Mouse (Mus musculus) hindbrain, postnatal 0 days (tissue): ENCODE data around the gene Pcolce. TPM values are rescaled to one million over a fixed set of nuclear protein-coding genes. Genes with fewer than 3 reads are reported as not detected.
A peak's percentile ranks its signal among the peaks of the same experiment; 100 is the strongest.

Source experiments
- ATAC-seq: fragments of 200-750 bp; cut with Nextera tagmentation; 2 replicates; pipeline ENCODE4 v1.8.0; 2017; ENCODE audit warnings: mild to moderate bottlenecking, moderate TSS enrichment, moderate library complexity
- DNase-seq: peaks from one replicate; pipeline ENCODE4 v3.0.0-alpha.2; 2015; ENCODE audit warnings: low spot score
- H3K27ac ChIP-seq: fragments of 300-500 bp; sonication (generic); 2 replicates; pipeline ENCODE4 v1.5.1; 2014; ENCODE audit warnings: mild to moderate bottlenecking
- H3K27me3 ChIP-seq: fragments of 300-500 bp; sonication (generic); 2 replicates; pipeline ENCODE4 v1.6.1; 2014; ENCODE audit warnings: low read length, mixed read lengths; ENCODE audit not compliant: insufficient read depth
- H3K36me3 ChIP-seq: fragments of 300-500 bp; sonication (generic); 2 replicates; pipeline ENCODE4 v1.6.1; 2014; ENCODE audit warnings: low read length, mixed read lengths; ENCODE audit not compliant: insufficient read depth
- H3K4me1 ChIP-seq: fragments of 300-500 bp; sonication (generic); 2 replicates; pipeline ENCODE4 v1.6.1; 2014; ENCODE audit warnings: antibody characterized with exemption, low read length, mixed read lengths; ENCODE audit not compliant: insufficient read depth
- H3K4me2 ChIP-seq: fragments of 300-500 bp; sonication (generic); 2 replicates; pipeline ENCODE4 v1.6.1; 2014; ENCODE audit warnings: low read depth, mild to moderate bottlenecking, low read length, moderate library complexity, mixed read lengths
- H3K4me3 ChIP-seq: fragments of 300-500 bp; sonication (generic); 2 replicates; pipeline ENCODE4 v1.5.1; 2014; ENCODE audit warnings: low read length
- H3K9ac ChIP-seq: fragments of 300-500 bp; sonication (generic); replicated peaks from 2 replicates; pipeline ENCODE4 v1.6.1; 2014; ENCODE audit warnings: mild to moderate bottlenecking, low read length, moderate library complexity, mixed read lengths
- H3K9me3 ChIP-seq: fragments of 300-500 bp; sonication (generic); 2 replicates; pipeline ENCODE4 v1.6.1; 2016; ENCODE audit warnings: low read length, mixed read lengths
- CTCF ChIP-seq: IDR thresholded peaks from 2 replicates; pipeline ENCODE4 v1.5.1; 2016; ENCODE audit warnings: antibody characterized with exemption, control low read depth, low read depth
- WGBS: fragments of 180-500 bp; shearing (Covaris S2); extraction: QIAGEN DNeasy Blood & Tissue Kit; methylation state at CpG from one replicate; pipeline ENCODE4 v1.1.7; 2014; 5-methylcytosine and 5-hydroxymethylcytosine counted together
- polyA plus RNA-seq: library from polyadenylated mRNA; unstranded; fragments of >200 nt; fragmentation: Nextera tagmentation; extraction: Ambion mirVana; gene quantifications from 2 replicates; pipeline ENCODE4 v1.2.1, GENCODE M21; 2015
- total RNA-seq: library from RNA; depleted of rRNA; stranded (reverse); fragments of >200 nt; gene quantifications from 2 replicates; pipeline ENCODE4 v1.2.3, GENCODE M21; 2014

The Pcolce gene
- total and polyA plus RNA-seq, 2 experiments from 2014 or later: 22.0 to 26.2 TPM

DNA sequence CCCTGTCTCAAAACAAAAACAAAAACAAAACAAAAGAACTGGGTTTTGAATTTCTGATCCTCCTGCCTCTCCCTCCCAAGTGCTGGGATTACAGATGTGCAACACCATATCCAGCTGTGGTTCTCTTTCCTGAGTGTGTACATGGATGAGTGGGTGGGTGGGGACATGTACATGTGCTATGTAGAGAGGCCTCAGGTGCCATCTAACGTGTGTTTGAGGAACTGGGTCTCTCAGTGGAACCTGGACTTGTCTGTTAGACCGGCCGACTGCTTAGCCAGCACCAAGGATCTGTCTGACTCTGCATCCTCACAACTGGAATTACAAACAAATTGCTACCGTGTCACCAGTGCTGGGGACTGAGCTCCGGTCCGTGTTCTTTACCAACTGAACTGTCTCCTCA, 16.0 kb downstream of the Pcolce start:
- H3K4me1 ChIP-seq: peaks cover 10% of the 10 kb centered on the region; the same call in 1 of the 2 replicates
- H3K36me3 ChIP-seq: no peaks in the 10 kb centered on the region; the same call in 1 of the 2 replicates
- H3K4me3 ChIP-seq: no peak overlapping the region
- H3K9ac ChIP-seq: no peak overlapping the region
- no peak for ATAC-seq
- DNase-seq: no peak
- no peak for TF ChIP-seq CTCF
- no peaks in the 10 kb centered on the region for H3K27me3 ChIP-seq
- no peak overlapping the region for H3K27ac ChIP-seq
- H3K4me2 ChIP-seq: no peak overlapping the region
- 95% methylated on average over 6 of the region's 6 CpGs for WGBS
- no peaks in the 10 kb centered on the region for H3K9me3 ChIP-seq

DNA sequence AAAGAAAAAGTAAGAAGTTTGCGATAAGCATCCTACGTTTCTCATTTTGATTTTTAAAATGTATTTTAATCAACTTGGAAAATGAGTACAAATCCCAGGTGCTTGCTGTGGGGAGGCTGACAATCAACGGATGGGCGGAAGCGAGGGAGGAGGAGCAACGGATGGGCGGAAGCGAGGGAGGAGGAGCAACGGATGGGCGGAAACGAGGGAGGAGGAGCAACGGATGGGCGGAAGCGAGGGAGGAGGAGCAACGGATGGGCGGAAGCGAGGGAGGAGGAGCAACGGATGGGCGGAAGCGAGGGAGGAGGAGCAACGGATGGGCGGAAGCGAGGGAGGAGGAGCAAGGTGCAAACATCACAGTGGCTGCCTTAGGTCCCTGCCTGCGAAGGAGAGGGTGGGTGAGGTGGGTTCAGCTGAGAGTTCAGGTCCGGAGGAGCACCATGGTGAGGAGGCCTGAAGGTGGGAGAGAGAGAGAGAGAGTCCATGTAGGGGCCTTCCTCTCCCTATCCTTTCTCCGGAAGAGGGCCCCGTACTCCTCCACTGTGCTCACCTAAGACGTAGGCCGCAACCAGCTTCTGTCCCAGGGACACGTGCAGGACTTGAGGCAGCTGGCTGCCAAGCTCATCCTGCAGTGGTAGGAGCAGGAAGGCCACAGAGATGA, 16.9 kb downstream of the Pcolce start:
- Histone ChIP-seq H3K9ac (no peak overlapping the region), H3K27ac (no peak overlapping the region), H3K4me1 (peaks cover 10% of the 10 kb centered on the region; the same call in 1 of the 2 replicates), H3K27me3 (no peaks in the 10 kb centered on the region), H3K4me2 (0 out of 2 replicates have a peak overlapping the region, but pooled peaks have one; percentile 10), H3K9me3 (no peaks in the 10 kb centered on the region), H3K36me3 (no peaks in the 10 kb centered on the region; the same call in 1 of the 2 replicates), H3K4me3 (no peak overlapping the region)
- TF ChIP-seq CTCF: no peak
- ATAC-seq (no peak), DNase-seq (no peak)
- WGBS: 35% methylated on average over 26 of the region's 30 CpGs

DNA sequence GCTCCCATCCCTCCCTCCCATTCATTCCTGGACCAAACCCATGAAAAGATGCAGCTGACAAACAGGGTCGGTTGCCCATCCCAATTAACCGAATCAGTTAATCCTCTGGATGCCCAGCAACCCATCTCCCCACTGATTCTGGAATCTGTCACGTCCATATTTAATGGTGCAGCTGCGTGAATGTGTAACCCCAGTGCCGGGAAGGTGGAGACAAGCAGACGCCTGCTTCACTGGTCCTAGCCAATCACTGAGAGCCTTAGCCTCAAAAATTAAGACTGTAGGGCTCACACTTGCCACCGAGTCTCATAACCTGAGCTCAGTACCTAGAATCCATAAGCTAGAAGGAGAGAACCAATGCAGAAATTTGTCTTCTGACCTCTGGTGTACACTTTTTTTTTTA, 17.7 kb downstream of the Pcolce start:
- Histone ChIP-seq H3K27me3 (no peaks in the 10 kb centered on the region), H3K9ac (no peak overlapping the region), H3K36me3 (no peaks in the 10 kb centered on the region; the same call in 1 of the 2 replicates), H3K4me2 (no peak overlapping the region), H3K9me3 (no peaks in the 10 kb centered on the region), H3K4me1 (peaks cover 10% of the 10 kb centered on the region; the same call in 1 of the 2 replicates), H3K4me3 (no peak overlapping the region), H3K27ac (no peak overlapping the region)
- ATAC-seq: no peak
- TF ChIP-seq CTCF: no peak
- 55% methylated on average over 7 of the region's 7 CpGs for WGBS
- DNase-seq: no peak

DNA sequence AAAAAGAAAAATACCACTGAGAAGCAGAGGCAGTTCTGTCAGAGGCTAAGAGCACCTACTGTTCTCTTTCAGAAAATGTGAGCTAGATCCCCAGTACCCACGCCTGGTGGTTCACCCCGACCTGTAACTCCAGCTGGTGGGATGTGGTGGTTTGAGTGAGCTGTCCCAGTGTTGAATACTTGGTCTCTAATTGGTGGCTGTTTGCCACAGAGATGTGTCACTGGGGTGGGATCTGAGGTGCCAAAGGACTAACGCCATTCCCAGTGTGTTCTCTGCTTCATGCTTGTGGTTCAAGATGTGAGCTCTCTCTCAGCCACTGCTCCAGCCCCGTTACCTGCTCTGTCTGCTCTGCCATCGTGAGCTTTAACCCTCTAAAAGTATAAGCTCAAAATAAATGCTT, 23.1 kb downstream of the Pcolce start:
- ATAC-seq (no peak), DNase-seq (no peak)
- Histone ChIP-seq H3K4me2 (no peak overlapping the region), H3K27ac (no peak overlapping the region), H3K9ac (no peak overlapping the region), H3K4me1 (no peaks in the 10 kb centered on the region), H3K9me3 (no peaks in the 10 kb centered on the region), H3K4me3 (no peak overlapping the region), H3K36me3 (no peaks in the 10 kb centered on the region), H3K27me3 (no peaks in the 10 kb centered on the region)
- TF ChIP-seq CTCF: no peak
- 74% methylated on average over 5 of the region's 5 CpGs for WGBS

DNA sequence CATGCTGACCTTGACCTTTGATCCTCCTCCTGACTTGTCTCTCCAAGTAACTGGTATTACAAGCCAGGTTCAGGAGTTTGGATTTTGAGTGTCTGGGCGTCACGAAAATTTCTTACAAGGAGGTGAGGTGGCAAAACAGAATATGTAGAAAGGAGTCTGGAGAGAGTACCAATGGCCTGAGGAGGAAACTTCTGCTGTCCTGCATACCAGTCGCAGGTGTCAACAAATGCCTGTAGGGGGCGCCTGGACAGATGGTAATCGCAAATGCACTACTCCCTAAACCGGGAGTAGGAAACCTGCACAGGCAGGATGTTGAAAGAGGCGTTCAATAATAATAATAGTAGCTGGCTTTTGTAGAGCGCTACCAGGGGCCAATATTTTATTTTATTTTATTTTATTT, 28.6 kb downstream of the Pcolce start:
- ATAC-seq (no peak), DNase-seq (peak; percentile 79)
- no peak overlapping the region for H3K4me2 ChIP-seq
- 33% methylated on average over 8 of the region's 8 CpGs for WGBS
- no peak overlapping the region for H3K4me3 ChIP-seq
- H3K9ac ChIP-seq: no peak overlapping the region
- H3K27ac ChIP-seq: no peak overlapping the region
- peak; percentile 68 for TF ChIP-seq CTCF
- peaks cover 8% of the 10 kb centered on the region for H3K4me1 ChIP-seq
- no peaks in the 10 kb centered on the region for H3K27me3 ChIP-seq
- no peaks in the 10 kb centered on the region for H3K36me3 ChIP-seq
- H3K9me3 ChIP-seq: no peaks in the 10 kb centered on the region

DNA sequence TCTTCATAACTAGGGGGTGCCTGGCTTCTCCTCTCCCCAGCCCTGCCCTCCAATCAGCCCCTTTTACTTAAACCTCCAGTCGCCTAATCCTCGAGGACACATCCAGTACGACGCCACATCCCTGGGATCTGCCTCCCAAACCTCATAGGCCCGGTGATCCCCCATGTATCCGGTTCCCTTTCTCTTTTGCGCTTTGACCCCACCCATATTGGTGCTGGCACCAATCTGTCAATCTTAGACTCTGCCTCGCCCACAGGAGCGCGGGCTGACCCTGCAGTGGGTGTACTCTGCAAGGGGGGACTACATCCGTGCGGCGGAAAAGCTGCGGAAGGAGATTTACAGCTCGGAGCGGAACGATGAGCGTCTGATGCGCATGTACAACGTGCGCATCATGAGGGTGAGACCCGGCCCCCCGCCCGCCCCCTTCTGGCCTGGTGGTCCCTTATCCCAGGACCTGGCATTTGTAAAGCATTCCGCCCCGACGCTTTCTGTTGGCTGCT, 29.9 kb downstream of the Pcolce start:
- H3K4me2 ChIP-seq: peak overlapping the region; percentile 55
- H3K36me3 ChIP-seq: no peaks in the 10 kb centered on the region
- peaks cover 8% of the 10 kb centered on the region for H3K4me1 ChIP-seq
- 12% methylated on average over 27 of the region's 27 CpGs for WGBS
- peak overlapping the region; percentile 29 for H3K4me3 ChIP-seq
- peak; percentile 91 for DNase-seq
- H3K27ac ChIP-seq: peak overlapping the region; percentile 88
- H3K9me3 ChIP-seq: no peaks in the 10 kb centered on the region
- peak; percentile 41; the same call in 1 of the 2 replicates for TF ChIP-seq CTCF
- H3K9ac ChIP-seq: peak overlapping the region; percentile 47
- no peaks in the 10 kb centered on the region for H3K27me3 ChIP-seq
- ATAC-seq: peak; percentile 89

DNA sequence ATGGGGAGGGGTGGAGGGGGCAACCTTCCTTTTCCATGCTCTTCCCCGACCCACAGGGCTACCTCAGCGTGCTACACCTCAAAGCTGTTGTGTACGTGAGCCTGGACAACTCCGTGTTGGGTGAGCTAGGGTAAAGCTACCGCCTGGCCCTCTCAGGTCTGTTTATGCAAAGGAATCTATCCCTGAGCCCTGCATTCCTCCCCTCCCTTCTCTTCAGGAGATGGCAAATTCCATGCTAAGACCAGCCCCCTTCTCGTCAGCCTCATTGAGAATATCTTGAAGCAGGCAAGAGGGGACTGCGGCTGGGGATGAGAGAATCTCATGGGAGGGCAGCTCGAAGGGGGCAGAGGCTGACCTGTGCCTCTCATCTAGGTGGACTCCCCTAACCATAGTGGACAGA, 30.9 kb downstream of the Pcolce start:
- Histone ChIP-seq H3K27ac (peak overlapping the region; percentile 88), H3K27me3 (no peaks in the 10 kb centered on the region)
- ATAC-seq: no peak

More for the DNA sequence above, 30.9 kb downstream of the Pcolce start:
- WGBS: 38% methylated on average over 8 of the region's 8 CpGs
- peak overlapping the region; percentile 29; the same call in 1 of the 2 replicates for H3K4me3 ChIP-seq
- H3K4me2 ChIP-seq: peak overlapping the region; percentile 55
- H3K9me3 ChIP-seq: no peaks in the 10 kb centered on the region
- no peaks in the 10 kb centered on the region for H3K36me3 ChIP-seq
- no peak for DNase-seq
- peaks cover 8% of the 10 kb centered on the region for H3K4me1 ChIP-seq
- H3K9ac ChIP-seq: no peak overlapping the region; the same call in 1 of the 2 replicates
- TF ChIP-seq CTCF: no peak
